Mouse (Mus musculus) thymus, postnatal 4 days (tissue): Measurements from ENCODE around the gene Gpc5.

Experiments
- DNase-seq: peaks from one replicate; pipeline ENCODE4 v3.0.0; 2021

Gene Gpc5

GRCm38 (mm10) chr14:115580466-115581255, 488.6 kb downstream of the Gpc5 start:
- DNase-seq: no peak

GRCm38 (mm10) chr14:115581256-115581633, 489.2 kb downstream of the Gpc5 start:
- no peak for DNase-seq

GRCm38 (mm10) chr14:115600259-115601029, 508.4 kb downstream of the Gpc5 start:
- no peak for DNase-seq

- no peak for DNase-seq
These were observed 522.1 kb downstream of the Gpc5 start for GRCm38 (mm10) chr14:115614154-115614553.

GRCm38 (mm10) chr14:115616305-115616704, 524.3 kb downstream of the Gpc5 start:
- DNase-seq: no peak

- no peak for DNase-seq
These were observed 524.8 kb downstream of the Gpc5 start for GRCm38 (mm10) chr14:115616846-115617245.

GRCm38 (mm10) chr14:115620473-115620872, 528.5 kb downstream of the Gpc5 start:
- no peak for DNase-seq

- no peak for DNase-seq
These were observed 539.3 kb downstream of the Gpc5 start for GRCm38 (mm10) chr14:115631160-115631898.

GRCm38 (mm10) chr14:115633311-115633710, 541.3 kb downstream of the Gpc5 start:
- no peak for DNase-seq

- DNase-seq: no peak
These were observed 587.9 kb downstream of the Gpc5 start for GRCm38 (mm10) chr14:115679875-115680274.

GRCm38 (mm10) chr14:115746013-115746412, 654.0 kb downstream of the Gpc5 start:
- no peak for DNase-seq

- no peak for DNase-seq
These were observed 668.2 kb downstream of the Gpc5 start for GRCm38 (mm10) chr14:115760241-115760640.

GRCm38 (mm10) chr14:115779382-115780177, 687.6 kb downstream of the Gpc5 start:
- DNase-seq: no peak

- DNase-seq: no peak
These were observed 712.7 kb downstream of the Gpc5 start for GRCm38 (mm10) chr14:115804751-115805150.

- no peak for DNase-seq
These were observed 727.0 kb downstream of the Gpc5 start for GRCm38 (mm10) chr14:115819021-115819420.

GRCm38 (mm10) chr14:115821657-115822056, 729.6 kb downstream of the Gpc5 start:
- no peak for DNase-seq

GRCm38 (mm10) chr14:115830485-115830884, 738.5 kb downstream of the Gpc5 start:
- DNase-seq: no peak

GRCm38 (mm10) chr14:115831219-115831755, 739.3 kb downstream of the Gpc5 start:
- peak; percentile 66 for DNase-seq

- DNase-seq: no peak
These were observed 740.0 kb downstream of the Gpc5 start for GRCm38 (mm10) chr14:115831854-115832625.

- DNase-seq: no peak
These were observed 751.8 kb downstream of the Gpc5 start for GRCm38 (mm10) chr14:115843783-115844182.

GRCm38 (mm10) chr14:115844773-115845427, 752.9 kb downstream of the Gpc5 start:
- no peak for DNase-seq
